Mouse (Mus musculus) liver, adult 2 months (tissue): ENCODE measurements around the gene Fundc1.

Source experiments
- CTCF ChIP-seq: fragments of 200-500 bp; IDR thresholded peaks from 2 replicates; pipeline ENCODE4 v1.5.1; 2011; ENCODE audit warnings: low read depth, low read length, control low read depth
- POLR2A ChIP-seq: fragments of 200-500 bp; IDR thresholded peaks from 2 replicates; pipeline ENCODE4 v1.6.1; 2011; ENCODE audit warnings: low read length, control low read depth; ENCODE audit not compliant: insufficient read depth; ENCODE audit errors: extremely low read depth

DNA sequence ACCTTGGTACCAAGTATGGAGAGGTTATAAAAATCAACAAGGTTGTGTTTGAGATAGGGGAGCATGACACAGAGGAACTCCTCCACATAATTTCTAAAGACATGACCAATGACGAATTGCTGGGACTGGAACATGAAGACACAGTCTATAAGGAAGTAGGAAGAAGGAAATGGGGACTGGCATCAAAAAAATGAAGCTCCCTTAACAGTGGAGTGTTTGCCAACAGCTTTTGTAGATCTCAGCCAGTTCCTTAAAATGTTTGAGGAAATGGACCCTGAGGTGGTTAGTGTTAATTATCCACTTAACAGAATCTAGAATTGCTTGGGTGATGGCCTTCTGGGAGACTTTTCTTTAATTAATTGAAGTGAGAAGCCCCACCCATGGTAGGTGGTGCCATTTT, 36.6 kb upstream of the Fundc1 start:
- TF ChIP-seq CTCF: no peak
- no peak for TF ChIP-seq POLR2A
